Mouse (Mus musculus) lung, postnatal 0 days (tissue): ENCODE data around the gene Baiap2. TPM values are rescaled to one million over a fixed set of nuclear protein-coding genes. Genes with fewer than 3 reads are reported as not detected.

Experiments
- ATAC-seq: fragments of 200-750 bp; cut with Nextera tagmentation; 2 replicates; pipeline ENCODE4 v1.8.0; 2017; ENCODE audit warnings: moderate library complexity
- DNase-seq: peaks from one replicate; pipeline ENCODE4 v3.0.0-alpha.2; 2016; ENCODE audit warnings: low spot score
- H3K27ac ChIP-seq: fragments of 300-500 bp; sonication (generic); 2 replicates; pipeline ENCODE4 v1.5.1; 2014; ENCODE audit warnings: antibody characterized with exemption, mild to moderate bottlenecking, low read length, mixed read lengths
- H3K27me3 ChIP-seq: fragments of 300-500 bp; sonication (generic); replicated peaks from 2 replicates; pipeline ENCODE4 v1.6.1; 2014; ENCODE audit warnings: low read length, mixed read lengths; ENCODE audit not compliant: insufficient read depth
- H3K36me3 ChIP-seq: fragments of 300-500 bp; sonication (generic); 2 replicates; pipeline ENCODE4 v1.6.1; 2014; ENCODE audit warnings: low read length, mixed read lengths; ENCODE audit not compliant: insufficient read depth
- H3K4me1 ChIP-seq: fragments of 300-500 bp; sonication (generic); 2 replicates; pipeline ENCODE4 v1.6.1; 2014; ENCODE audit warnings: antibody characterized with exemption, low read depth, low read length, mixed read lengths; ENCODE audit not compliant: insufficient read depth
- H3K4me2 ChIP-seq: fragments of 300-500 bp; sonication (generic); replicated peaks from 2 replicates; pipeline ENCODE4 v1.6.1; 2014; ENCODE audit warnings: low read depth, mild to moderate bottlenecking, low read length, moderate library complexity, mixed read lengths
- H3K4me3 ChIP-seq: fragments of 300-500 bp; sonication (generic); 2 replicates; pipeline ENCODE4 v1.5.1; 2014; ENCODE audit warnings: low read depth, low read length
- H3K9ac ChIP-seq: fragments of 300-500 bp; sonication (generic); replicated peaks from 2 replicates; pipeline ENCODE4 v1.6.1; 2014; ENCODE audit warnings: low read depth, mild to moderate bottlenecking
- H3K9me3 ChIP-seq: fragments of 300-500 bp; sonication (generic); 2 replicates; pipeline ENCODE4 v1.6.1; 2016; ENCODE audit warnings: low read length, mixed read lengths
- CTCF ChIP-seq: IDR thresholded peaks from 2 replicates; pipeline ENCODE4 v1.5.1; 2016; ENCODE audit warnings: antibody characterized with exemption, mild to moderate bottlenecking
- EP300 ChIP-seq: IDR thresholded peaks from 2 replicates; pipeline ENCODE4 v1.6.1; 2016; ENCODE audit warnings: antibody characterized with exemption, mild to moderate bottlenecking, control low read depth
- WGBS: fragments of 180-500 bp; shearing (Covaris S2); extraction: QIAGEN DNeasy Blood & Tissue Kit; methylation state at CpG from one replicate; pipeline ENCODE4 v1.1.7; 2014; 5-methylcytosine and 5-hydroxymethylcytosine counted together
- polyA plus RNA-seq: library from polyadenylated mRNA; unstranded; fragments of >200 nt; fragmentation: Nextera tagmentation; extraction: Ambion mirVana; gene quantifications from 2 replicates; pipeline ENCODE4 v1.2.1, GENCODE M21; 2015

Gene Baiap2
- 42.9 and 52.6 TPM in 2 replicates for polyA plus RNA-seq

- TF ChIP-seq EP300 (no peak), CTCF (peak; percentile 13; the same call in 1 of the 2 replicates)
- peak; percentile 99 for DNase-seq
- peak; percentile 93 for ATAC-seq
- Histone ChIP-seq H3K36me3 (no peaks in the 10 kb centered on the region), H3K4me3 (peak within 1 kb of the TSS; percentile 93), H3K27ac (peak within 1 kb of the TSS; percentile 90), H3K4me1 (peaks cover 30% of the 10 kb centered on the region; the same call in 1 of the 2 replicates), H3K4me2 (peak within 1 kb of the TSS; percentile 95), H3K9me3 (no peaks in the 10 kb centered on the region), H3K9ac (peak within 1 kb of the TSS; percentile 89), H3K27me3 (no peaks in the 10 kb centered on the region)
- WGBS, result under 1% methylated on average over 42 of the region's 79 CpGs
Measured at GRCm38 (mm10) chr11:119942727-119943427, at the start of gene Baiap2. Baiap2 (plus strand) TSS chr11:119942763.

- no peaks in the 10 kb centered on the region for H3K27me3 ChIP-seq
- peaks cover 22% of the 10 kb centered on the region for H3K36me3 ChIP-seq
- H3K4me1 ChIP-seq, result no peaks in the 10 kb centered on the region
- no peak overlapping the region for H3K4me3 ChIP-seq
- ATAC-seq (no peak), DNase-seq (no peak)
- WGBS, result 84% methylated on average over 10 of the region's 10 CpGs
- no peaks in the 10 kb centered on the region for H3K9me3 ChIP-seq
- no peak overlapping the region for H3K9ac ChIP-seq
- no peak overlapping the region for H3K4me2 ChIP-seq
- TF ChIP-seq CTCF (no peak), EP300 (no peak)
- H3K27ac ChIP-seq, result no peak overlapping the region
Measured at GRCm38 (mm10) chr11:119893667-119894236, 48.8 kb upstream of the Baiap2 start.

GRCm38 (mm10) chr11:119894634-119895033, 47.9 kb upstream of the Baiap2 start:
- Histone ChIP-seq H3K9ac (no peak overlapping the region), H3K4me2 (no peak overlapping the region), H3K27me3 (no peaks in the 10 kb centered on the region), H3K4me1 (no peaks in the 10 kb centered on the region), H3K9me3 (no peaks in the 10 kb centered on the region), H3K4me3 (no peak overlapping the region), H3K27ac (no peak overlapping the region), H3K36me3 (peaks cover 19% of the 10 kb centered on the region)
- no peak for TF ChIP-seq EP300
- TF ChIP-seq CTCF, result no peak
- peak; percentile 73 for ATAC-seq
- WGBS, result 48% methylated on average over 6 of the region's 6 CpGs
- DNase-seq, result peak; percentile 46

- Histone ChIP-seq H3K9ac (no peak overlapping the region), H3K4me2 (no peak overlapping the region), H3K27ac (no peak overlapping the region), H3K4me1 (no peaks in the 10 kb centered on the region), H3K36me3 (peaks cover 11% of the 10 kb centered on the region; the same call in 1 of the 2 replicates), H3K27me3 (no peaks in the 10 kb centered on the region), H3K9me3 (no peaks in the 10 kb centered on the region), H3K4me3 (no peak overlapping the region)
- TF ChIP-seq EP300, result no peak
- TF ChIP-seq CTCF, result no peak
- ATAC-seq, result no peak
- 86% methylated on average over 9 of the region's 9 CpGs for WGBS
- no peak for DNase-seq
Measured at GRCm38 (mm10) chr11:119897041-119897440, 45.5 kb upstream of the Baiap2 start.

- Histone ChIP-seq H3K27ac (no peak overlapping the region), H3K36me3 (peaks cover 10% of the 10 kb centered on the region; the same call in 1 of the 2 replicates), H3K4me1 (no peaks in the 10 kb centered on the region), H3K4me3 (no peak overlapping the region), H3K9ac (no peak overlapping the region), H3K9me3 (no peaks in the 10 kb centered on the region), H3K4me2 (no peak overlapping the region), H3K27me3 (no peaks in the 10 kb centered on the region)
- TF ChIP-seq EP300 (no peak), CTCF (no peak)
- WGBS, result 81% methylated on average over 11 of the region's 11 CpGs
- DNase-seq, result no peak
- ATAC-seq, result peak; percentile 37; the same call in 1 of the 2 replicates
Measured at GRCm38 (mm10) chr11:119898976-119899375, 43.6 kb upstream of the Baiap2 start.

- Histone ChIP-seq H3K4me3 (no peak overlapping the region), H3K36me3 (peaks cover 10% of the 10 kb centered on the region; the same call in 1 of the 2 replicates), H3K27me3 (no peaks in the 10 kb centered on the region), H3K9me3 (no peaks in the 10 kb centered on the region), H3K4me2 (no peak overlapping the region), H3K9ac (no peak overlapping the region), H3K27ac (no peak overlapping the region), H3K4me1 (no peaks in the 10 kb centered on the region)
- TF ChIP-seq EP300 (no peak), CTCF (no peak)
- DNase-seq (no peak), ATAC-seq (no peak)
- 67% methylated on average over 4 of the region's 4 CpGs for WGBS
Measured at GRCm38 (mm10) chr11:119901174-119901573, 41.4 kb upstream of the Baiap2 start.
